Mouse (Mus musculus): ENCODE data around the gene Carf.

Gene Carf

DNA sequence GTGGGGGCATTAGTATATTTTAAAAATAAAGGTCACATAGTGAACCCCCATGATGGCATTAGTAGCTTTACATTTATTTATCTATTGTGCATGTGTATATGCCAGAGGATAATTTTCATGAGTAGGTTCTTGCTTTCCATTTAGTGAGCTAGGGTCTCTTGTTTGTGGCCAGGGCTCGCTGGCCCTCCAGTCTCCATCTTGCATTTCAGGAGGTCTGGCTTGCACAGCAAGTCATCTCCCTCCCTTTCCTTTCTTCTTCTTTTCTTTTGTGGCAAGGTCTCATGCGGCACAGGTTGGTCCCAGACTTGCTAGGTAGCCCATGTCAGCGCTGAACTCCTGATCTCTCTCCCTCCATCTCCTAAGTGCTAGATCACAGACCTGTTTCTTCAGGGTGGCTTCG is 81.3 kb downstream of the Carf start:
- DNase-seq (ENCODE audit: low read depth, low spot score): peak; percentile 11

DNA sequence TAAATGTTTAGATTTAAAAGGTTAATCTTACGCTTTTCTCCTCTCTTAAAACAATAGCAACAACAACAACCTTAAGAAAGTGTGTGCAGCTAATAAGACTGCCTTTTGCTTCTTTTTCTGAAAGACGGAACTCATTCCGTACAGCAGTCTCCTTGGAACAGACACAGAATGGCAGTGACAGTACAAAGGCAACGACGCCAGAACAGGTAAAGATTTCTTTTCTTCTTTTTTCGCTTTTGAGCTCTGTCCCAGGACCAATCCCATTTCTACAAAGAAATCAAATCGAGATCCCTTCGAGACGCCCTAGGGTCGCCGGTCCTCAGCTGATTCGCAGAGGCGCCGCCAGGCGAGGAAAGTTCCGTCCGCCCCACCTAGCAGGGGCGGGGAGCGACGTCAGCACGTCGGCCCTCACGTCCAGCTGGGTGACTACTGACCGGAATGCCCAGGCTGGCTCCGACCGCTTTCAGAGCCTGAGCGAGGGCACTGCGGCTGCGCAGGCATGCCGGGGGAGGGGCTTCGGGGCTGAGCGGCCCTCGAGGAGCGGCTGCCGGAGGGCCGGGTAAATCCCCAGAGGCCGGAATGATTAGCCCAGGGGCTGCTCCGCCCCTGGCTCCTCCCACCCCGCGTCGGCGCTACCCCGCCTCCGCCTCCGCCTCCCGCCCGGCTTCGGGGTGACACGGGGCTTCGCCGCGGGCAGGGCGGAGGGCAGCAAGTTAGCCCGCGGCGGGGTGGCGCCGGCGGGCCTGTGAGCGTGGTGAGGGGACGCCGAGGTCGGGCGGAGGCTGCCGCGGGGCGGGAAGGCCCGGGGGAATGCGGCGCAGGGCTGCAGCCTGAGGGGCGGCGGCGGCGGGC is 82.1 kb downstream of the Carf start, which contains the start of gene Nbeal1:
Gene Nbeal1, plus strand, starts transcription at position 668 of the 852 bp plus-strand sequence.
- peak; percentile 99 for DNase-seq (ENCODE audit: low read depth, low spot score)

DNA sequence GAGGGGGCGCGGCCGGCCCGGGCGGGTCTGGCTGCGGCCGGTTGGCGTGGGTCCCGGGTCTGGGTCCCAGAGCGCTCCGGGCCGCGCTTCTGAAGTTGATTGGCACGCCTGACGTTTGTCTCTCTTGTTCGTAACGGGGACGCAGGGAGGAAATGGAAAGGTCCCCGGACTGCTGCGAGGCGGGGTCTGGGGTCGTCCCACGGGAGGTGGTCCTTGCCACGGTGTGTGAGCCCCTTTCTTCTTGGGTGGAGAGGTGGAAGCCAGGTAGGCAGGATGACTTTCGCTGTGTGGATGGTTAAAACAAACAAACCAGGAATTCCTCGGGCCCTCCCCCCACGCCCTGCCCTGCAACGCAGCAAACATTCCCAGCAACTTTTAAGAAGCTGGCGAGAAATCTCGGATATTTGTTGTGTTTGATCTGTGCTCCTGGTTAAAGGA is 82.8 kb downstream of the Carf start:
- DNase-seq (ENCODE audit: low read depth, low spot score): peak; percentile 57

DNA sequence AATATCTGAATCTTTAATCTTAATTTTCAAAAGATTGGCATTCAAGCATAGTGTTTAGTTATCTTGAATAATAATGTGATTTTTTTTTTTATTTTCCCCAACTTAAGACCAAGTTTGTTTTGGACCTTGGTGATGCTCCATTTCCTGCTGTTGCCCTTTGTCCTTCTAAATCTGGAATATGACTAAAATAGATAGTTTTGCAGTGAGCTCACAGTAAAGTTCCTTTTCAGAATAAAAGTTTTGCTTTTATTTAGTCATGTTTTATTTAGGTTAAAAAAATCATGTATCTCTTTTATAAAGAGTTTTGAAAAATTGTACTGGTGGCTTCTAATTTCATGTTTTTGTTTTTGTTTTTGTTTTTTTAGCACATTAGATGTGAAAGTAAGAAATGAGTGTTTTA is 90.4 kb downstream of the Carf start:
- DNase-seq (ENCODE audit: low read depth, low spot score): no peak

DNA sequence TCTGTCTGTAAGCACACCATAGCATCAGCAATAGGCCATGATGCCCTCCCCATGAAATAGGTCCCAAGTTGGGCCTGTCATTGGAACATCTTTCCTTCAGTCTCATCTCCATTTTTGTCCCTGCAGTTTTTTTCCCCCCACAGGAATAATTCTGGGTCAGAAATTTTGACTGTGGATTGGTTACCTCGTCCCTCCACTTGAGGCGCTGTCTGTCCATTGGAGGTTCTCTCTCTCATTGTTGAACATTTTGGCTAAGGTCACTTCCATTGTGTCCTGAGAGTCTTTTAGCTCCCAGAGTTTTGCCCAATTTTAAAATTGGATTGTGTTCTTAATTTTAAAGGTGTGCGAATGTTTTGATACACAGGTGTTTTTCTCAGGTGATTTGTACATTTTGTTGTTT is 98.8 kb downstream of the Carf start:
- DNase-seq (ENCODE audit: low read depth, low spot score): no peak

DNA sequence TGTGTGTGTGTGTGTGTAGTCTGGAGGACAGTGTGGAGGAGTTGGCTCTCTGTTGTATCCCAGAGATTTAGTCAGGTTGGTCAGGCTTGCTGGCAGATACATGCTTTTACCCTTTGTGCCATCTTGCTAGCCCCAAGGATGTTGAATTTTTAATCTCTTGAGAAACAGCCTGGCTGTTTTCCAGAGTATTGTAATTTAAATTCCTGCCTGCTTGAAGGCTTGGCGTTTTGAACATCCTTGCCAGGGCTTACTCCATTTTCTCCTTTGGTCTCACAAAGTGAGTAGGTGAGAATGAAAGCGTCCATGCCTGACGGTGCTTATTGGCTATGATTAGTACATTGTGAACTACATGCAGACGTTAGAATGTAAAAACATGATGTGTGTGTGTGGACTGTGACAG is 101.0 kb downstream of the Carf start:
- DNase-seq (ENCODE audit: low read depth, low spot score): no peak

All from forelimb bud, embryonic 11.5 days (tissue).